Mouse (Mus musculus) gastrocnemius, postnatal 10 days (tissue): ENCODE data around the gene BC025920. TPM values are rescaled to one million over a fixed set of nuclear protein-coding genes. Genes with fewer than 3 reads are reported as not detected.
A peak's percentile ranks its signal among the peaks of the same experiment; 100 is the strongest.

Experiments used
- DNase-seq: peaks from one replicate; pipeline ENCODE4 v3.0.0; 2021; ENCODE audit warnings: mixed read lengths
- total RNA-seq, 2 experiments: library from RNA; stranded (reverse); gene quantifications; 2 replicates each; pipeline ENCODE4 v1.2.3; 2021

BC025920 gene
- total RNA-seq, 2 experiments from 2014 or later, result 1.6 to 1.8 TPM

DNA sequence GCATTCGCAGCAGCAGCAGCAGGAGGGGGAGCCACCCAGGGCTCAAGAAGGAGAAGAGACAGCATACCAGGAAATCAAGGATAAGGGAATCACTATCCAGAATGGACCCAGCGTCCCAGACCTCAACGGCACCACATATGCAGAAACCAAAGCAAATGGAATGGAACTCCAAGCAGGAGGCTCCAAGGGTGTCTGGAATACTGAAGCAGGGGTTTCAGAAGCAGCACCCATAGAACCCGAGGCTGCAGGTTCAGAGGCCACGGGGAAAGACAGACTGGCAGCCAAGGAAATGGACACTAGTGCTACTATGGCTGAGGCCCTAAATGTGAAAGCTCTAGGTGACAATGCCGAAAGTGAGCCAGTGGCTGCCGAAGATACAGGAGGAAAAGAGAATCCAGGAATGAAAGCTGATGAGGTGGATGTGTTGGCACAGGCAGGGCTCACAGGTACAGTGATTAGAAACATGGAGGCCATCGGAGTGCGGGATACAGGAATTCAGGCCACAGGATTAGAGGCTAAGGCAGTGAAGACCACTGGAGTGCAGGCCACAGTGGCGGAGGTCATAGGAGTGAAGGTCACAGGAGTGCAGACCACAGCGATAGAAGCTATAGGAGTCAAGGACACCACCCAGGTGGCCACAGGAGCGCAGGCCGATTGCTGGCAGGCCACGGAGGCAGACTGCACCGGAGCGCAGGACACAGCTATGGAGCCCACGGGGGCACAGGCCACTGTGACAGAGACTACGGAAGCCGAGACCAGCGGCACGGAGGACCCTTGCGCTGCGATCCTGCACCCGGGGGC, 36.8 kb downstream of the BC025920 start:
- DNase-seq, result no peak

DNA sequence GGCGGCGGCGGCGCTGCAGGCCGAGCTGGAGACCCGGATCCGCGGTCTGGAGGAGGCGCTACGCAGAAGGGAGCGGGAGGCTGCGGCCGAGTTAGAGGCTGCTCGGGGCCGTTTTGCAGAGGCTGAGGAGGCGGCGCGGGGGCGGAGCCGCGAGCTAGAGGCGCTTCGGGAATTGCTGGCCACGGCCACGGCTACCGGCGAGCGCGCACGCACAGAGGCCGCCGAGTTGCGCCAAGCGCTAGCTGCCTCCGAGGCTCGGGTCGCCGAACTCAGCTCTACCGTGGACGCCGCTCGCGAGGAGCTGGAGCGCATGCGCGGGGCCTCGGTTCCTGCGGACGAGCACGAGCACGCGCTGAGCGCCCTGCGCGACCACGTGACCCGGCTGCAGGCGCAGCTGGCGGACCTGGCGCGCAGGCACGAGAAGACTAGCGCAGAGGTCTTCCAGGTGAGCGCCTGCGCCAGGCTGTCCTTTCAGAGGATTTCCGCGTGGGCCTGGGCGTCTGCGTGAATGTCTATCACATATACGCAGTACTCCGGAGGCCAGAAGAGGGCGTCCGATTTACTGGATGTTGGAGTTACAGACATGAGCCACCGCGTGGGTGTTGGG, 37.5 kb downstream of the BC025920 start:
- peak; percentile 96 for DNase-seq

DNA sequence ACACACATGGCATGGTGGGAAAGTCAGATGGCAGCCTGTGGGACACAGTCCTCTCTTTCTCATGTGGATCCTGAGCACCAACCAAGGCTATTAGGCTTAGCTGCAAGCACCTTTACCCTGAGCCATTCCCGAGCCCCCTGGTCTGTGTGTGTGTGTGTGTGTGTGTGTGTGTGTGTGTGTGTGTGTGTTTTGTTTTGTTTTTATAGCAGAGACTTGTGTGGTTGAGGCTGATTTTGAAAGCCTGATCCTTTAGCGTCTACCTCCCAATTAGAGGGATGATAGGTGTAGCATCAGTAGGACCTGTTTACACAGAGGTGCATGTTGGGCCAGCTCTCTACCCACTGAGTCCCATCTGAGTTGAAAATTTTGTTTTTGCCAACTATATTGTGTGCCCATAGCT, 38.1 kb downstream of the BC025920 start:
- no peak for DNase-seq

DNA sequence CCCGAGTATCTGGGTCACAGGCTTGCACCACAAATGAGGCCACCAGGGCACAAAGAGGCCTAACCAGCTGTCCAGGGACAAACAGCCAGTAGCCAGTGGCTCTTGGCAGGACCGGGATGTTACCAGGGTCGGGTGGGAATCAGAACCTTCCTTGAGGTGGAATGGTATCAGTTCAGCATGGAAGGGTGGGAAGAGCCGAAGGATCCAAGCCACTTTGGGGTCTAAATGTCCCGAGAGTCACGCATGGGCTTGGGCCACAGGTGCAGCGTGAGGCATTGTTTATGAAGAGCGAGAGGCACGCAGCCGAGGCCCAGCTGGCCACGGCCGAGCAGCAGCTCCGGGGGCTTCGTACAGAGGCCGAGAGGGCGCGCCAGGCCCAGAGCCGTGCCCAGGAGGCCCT, 38.6 kb downstream of the BC025920 start:
- no peak for DNase-seq

DNA sequence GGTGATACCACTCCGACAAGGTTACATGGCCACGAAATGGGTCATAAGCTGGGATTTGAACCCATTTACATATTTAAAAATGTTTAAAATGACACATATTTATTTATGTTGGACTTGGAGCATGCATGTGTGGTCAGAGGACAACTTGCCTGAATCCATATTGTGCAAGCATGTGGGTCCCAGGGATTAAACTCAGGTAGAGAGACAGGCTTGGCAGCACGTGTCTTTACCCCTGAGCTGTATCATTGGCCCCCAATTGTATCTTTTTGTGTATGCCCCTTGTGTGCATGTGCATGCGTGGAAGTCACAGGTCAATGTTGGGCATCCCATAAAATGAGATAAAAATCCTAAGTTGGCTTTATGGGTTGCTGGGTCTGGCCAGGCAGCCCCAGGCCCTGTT, 39.3 kb downstream of the BC025920 start:
- DNase-seq, result no peak

DNA sequence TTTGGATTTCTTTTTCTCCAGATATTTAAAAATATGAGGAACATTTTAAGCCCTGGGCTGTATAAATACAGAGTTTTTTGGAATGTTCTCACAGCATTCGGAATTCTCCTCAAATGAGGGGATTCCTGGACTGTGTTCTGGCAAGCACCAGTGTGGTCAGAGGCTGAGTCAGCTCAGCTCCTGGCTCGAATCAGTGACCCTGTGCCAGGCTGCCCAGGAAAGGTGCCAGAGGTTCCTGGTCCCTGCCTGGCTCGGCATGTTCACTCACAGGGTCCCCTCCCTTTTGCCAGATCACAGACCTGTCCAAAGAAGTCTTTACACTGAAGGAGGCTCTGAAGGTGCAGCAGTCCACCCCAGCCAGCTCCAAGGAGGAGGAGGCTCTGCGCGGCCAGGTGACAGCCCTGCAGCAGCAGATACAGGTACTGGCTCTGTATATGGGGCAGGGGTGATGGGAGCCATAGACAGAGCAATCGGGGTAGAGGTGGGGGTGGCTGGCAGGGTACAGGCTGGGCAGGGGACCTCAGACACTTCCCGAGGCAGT, 40.0 kb downstream of the BC025920 start:
- no peak for DNase-seq

DNA sequence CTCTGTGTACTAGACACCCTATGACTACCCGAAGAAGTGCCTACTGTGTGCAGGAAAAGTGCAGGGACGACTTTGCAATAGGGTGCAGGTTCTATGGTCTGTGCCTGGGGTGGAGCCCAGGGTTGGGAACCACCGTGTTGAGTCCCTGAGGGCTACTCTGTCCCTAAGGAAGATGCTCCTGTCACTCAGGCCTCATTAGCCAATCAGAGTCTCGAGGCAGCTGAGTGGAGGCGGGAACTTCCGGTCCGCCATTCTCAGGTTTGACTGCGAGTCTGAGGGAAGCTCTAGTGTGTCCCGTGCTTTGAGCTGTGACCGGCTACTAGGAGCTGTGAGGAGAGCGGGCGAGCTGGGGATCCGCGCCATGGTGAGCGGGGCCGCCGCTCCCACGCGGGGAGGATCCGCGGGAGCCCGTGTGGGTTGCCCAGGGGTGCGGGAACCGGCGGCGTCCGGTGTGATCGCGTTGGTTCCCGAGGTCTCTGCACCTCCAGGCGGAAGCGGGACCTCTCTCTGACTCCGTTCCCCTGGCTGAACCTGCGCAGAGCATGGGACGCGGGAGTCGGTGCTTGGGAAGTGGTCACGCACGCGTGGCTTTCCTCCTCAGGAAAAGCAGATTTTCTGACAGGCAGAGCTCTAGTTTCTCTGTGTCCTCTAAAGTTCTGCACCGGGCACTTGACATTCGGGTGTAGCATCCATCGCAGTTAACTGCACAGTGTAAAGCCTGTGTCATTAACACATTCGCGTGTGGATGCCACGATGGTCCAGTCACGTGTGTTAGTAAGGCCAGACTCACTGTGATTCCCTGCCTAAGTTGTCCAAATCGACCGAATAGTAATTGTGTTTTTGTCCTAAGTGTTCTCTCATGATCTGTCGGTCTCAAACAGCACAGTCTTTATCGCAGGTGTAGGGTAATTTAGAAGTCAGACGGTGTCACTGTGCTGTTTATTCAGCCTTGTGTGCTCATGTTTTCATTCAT, 43.0 kb downstream of the BC025920 start, which contains the start of gene Gm10778:
Gm10778 (plus strand) TSS at position 257 of the 973 bp plus-strand sequence.
- DNase-seq, result peak; percentile 79

DNA sequence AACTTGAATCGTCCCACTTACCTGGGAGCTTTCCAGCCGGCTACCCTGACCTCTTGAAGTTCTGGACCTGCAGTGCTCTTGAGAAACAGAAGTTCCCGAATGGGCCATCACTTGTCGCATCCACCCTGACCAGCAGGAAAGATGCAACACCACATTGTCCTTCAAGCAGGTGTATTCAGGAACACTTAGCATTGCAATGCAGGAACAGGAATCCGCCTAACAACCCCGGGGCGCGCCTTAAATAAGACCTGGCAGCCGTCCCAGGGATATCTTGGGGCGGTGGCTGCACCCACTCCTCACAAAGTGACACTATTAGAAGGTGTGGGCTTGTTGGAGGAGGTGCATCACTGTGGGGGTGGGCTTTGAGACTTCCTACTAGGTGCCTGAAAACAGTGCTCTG, 49.1 kb downstream of the BC025920 start:
- no peak for DNase-seq

DNA sequence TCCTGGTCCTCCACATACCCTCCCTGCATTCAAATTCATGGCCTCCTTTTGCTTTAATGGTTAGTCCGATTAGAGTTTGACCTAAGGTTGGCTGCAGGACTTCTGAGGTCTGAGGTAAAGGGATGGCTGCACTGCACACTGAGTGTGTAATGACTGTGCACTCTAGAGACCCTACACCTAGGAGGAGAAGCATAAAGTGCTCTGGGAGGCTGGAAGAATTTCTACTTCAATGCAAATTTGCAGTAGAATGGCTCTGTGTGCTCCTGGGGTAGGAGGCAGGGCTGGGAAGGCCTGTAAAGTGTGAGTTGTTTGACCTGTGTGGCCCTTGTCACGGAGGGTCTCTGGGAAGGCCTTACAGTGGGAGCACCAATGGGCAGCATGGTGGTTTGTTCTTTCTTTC, 50.1 kb downstream of the BC025920 start:
- no peak for DNase-seq

Other genes with a start within 250 kb of the BC025920 start
- 1 to 10 TPM; 4.5 to 7.5 TPM for gene Mfsd12, start 248.8 kb upstream of the BC025920 start, total RNA-seq
- gene 4930404N11Rik, start 240.5 kb upstream of the BC025920 start, total RNA-seq, result 1 to 10 TPM in 1 of 2 experiments, under 1 TPM in 1; 0.85 to 1.4 TPM
- gene Fzr1, start 227.8 kb upstream of the BC025920 start, total RNA-seq, result 10 to 100 TPM; 17.6 to 24.1 TPM
- 10 to 100 TPM; 40.3 to 46.7 TPM for gene Dohh, start 221.8 kb upstream of the BC025920 start, total RNA-seq
- under 1 TPM; 0.40 to 0.45 TPM for gene Gm48551, start 221.8 kb upstream of the BC025920 start, total RNA-seq
- 1 to 10 TPM in 1 of 2 experiments, under 1 TPM in 1; 0.33 to 2.0 TPM for gene Gm48552, start 217.3 kb upstream of the BC025920 start, total RNA-seq
- gene Smim24, start 213.2 kb upstream of the BC025920 start, total RNA-seq, result under 1 TPM in 1 of 2 experiments, not detected in 1; 0.65 TPM
- gene Nfic, start 150.6 kb upstream of the BC025920 start, total RNA-seq, result 100 to 1,000 TPM; 329 to 332 TPM
- under 1 TPM; 0.38 to 0.99 TPM for gene Celf5, start 123.6 kb upstream of the BC025920 start, total RNA-seq
- gene Ncln, start 109.9 kb upstream of the BC025920 start, total RNA-seq, result 10 to 100 TPM; 45.9 to 48.2 TPM
- gene S1pr4, start 106.1 kb upstream of the BC025920 start, total RNA-seq, result under 1 TPM; 0.56 to 0.61 TPM
- under 1 TPM; 0.47 to 0.77 TPM for gene Gna15, start 82.0 kb upstream of the BC025920 start, total RNA-seq
- 10 to 100 TPM; 40.6 to 44.8 TPM for gene Gna11, start 61.1 kb upstream of the BC025920 start, total RNA-seq
- gene Aes, start 46.8 kb upstream of the BC025920 start, total RNA-seq, result 100 to 1,000 TPM; 614 to 667 TPM
- gene Tle2, start 31.7 kb upstream of the BC025920 start, total RNA-seq, result 1 to 10 TPM; 4.4 to 9.4 TPM
- 1 to 10 TPM; 2.2 to 3.1 TPM for gene Tle6, start 5.2 kb upstream of the BC025920 start, total RNA-seq
- 1 to 10 TPM; 7.3 to 9.7 TPM for gene Sirt6, start 21.5 kb downstream of the BC025920 start, total RNA-seq
- 10 to 100 TPM; 13.0 to 18.4 TPM for gene Ankrd24, start 22.3 kb downstream of the BC025920 start, total RNA-seq
- 1 to 10 TPM; 1.7 to 2.2 TPM for gene Gm10778, start 42.8 kb downstream of the BC025920 start, total RNA-seq
- gene Zfp433, start 98.6 kb downstream of the BC025920 start, total RNA-seq, result 1 to 10 TPM; 5.0 to 7.7 TPM
- gene Gm3055, start 164.9 kb downstream of the BC025920 start, total RNA-seq, result 1 to 10 TPM; 2.3 to 3.1 TPM
- 1 to 10 TPM in 1 of 2 experiments, under 1 TPM in 1; 0.94 to 1.1 TPM for gene Gm4767, start 205.9 kb downstream of the BC025920 start, total RNA-seq